ENCODE assay signal across 21 mouse cellular contexts in the genomic region with DNA sequence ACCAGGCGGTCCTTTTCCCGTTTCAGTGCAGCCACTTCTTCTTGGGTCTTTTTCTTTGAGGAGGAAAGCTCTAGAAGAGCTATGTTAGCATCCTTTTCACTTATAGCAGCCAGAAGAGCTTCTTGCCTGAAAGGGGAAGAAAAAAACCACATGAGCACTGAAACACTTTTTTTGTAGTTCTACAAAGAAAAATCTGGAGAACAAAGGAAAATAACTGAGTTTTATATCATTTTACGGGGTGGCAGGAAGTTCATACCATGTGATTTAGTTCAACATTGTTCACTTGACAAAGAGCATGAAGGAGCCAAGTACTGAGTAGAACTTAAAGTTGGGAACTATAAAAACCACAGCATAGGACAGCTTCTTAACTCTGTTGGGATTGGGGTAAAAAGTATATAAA.
"Had no signal": no experiment of that assay in that cellular context is flagged by ENCODE, and none has a peak within 500 bp of the region (broad histone marks: within the 10 kb centered on the region; RNA-seq: fewer than 3 reads in every experiment).

No protein-coding gene starts in this region.

- ATAC-seq: intestine, postnatal 0 days; liver, embryonic 12.5 days had no signal

- H3K9ac ChIP-seq: limb, embryonic 13.5 days; liver, embryonic 12.5 days; liver, embryonic 15.5 days; lung, embryonic 15.5 days; neural tube, embryonic 13.5 days; stomach, embryonic 15.5 days had no signal

- DNase-seq: kidney, adult 2 months; kidney, postnatal 10 days; kidney, postnatal 4 days; liver; lung, adult 18-20 months; lung, postnatal 10 days; lung, postnatal 36 days; midbrain, embryonic 14.5 days; retina, postnatal 1 day; right cerebral cortex, postnatal 25 days; spleen, adult 18-20 months had no signal

- H3K9me3 ChIP-seq: limb, embryonic 10.5 days; limb, embryonic 13.5 days; liver, embryonic 12.5 days; liver, embryonic 15.5 days; lung, embryonic 15.5 days; megakaryocyte, embryonic 14.5 days; midbrain, embryonic 10.5 days; neural tube, embryonic 13.5 days; stomach, embryonic 15.5 days had no signal

- H3K4me1 ChIP-seq: liver, embryonic 12.5 days; liver, embryonic 15.5 days; lung, embryonic 15.5 days; midbrain, embryonic 10.5 days; neural tube, embryonic 13.5 days; stomach, embryonic 15.5 days had no signal

- H3K36me3 ChIP-seq: liver, embryonic 15.5 days; lung, embryonic 15.5 days; stomach, embryonic 15.5 days had no signal

- H3K27me3 ChIP-seq: limb, embryonic 13.5 days; liver, embryonic 12.5 days; liver, embryonic 15.5 days; lung, embryonic 15.5 days; megakaryocyte, embryonic 14.5 days; neural tube, embryonic 13.5 days; stomach, embryonic 15.5 days had no signal

- H3K4me3 ChIP-seq: limb, embryonic 10.5 days; limb, embryonic 13.5 days; liver, embryonic 12.5 days; liver, embryonic 15.5 days; lung, embryonic 15.5 days; megakaryocyte, embryonic 14.5 days; midbrain, embryonic 10.5 days; neural tube, embryonic 13.5 days; stomach, embryonic 15.5 days had no signal

- H3K27ac ChIP-seq: limb, embryonic 10.5 days; limb, embryonic 13.5 days; liver, embryonic 12.5 days; liver, embryonic 15.5 days; lung, embryonic 15.5 days; midbrain, embryonic 10.5 days; neural tube, embryonic 13.5 days; stomach, embryonic 15.5 days had no signal

- H3K4me2 ChIP-seq: limb, embryonic 13.5 days; liver, embryonic 12.5 days; liver, embryonic 15.5 days; lung, embryonic 15.5 days; neural tube, embryonic 13.5 days; stomach, embryonic 15.5 days had no signal
